Mouse (Mus musculus) stomach, embryonic 16.5 days (tissue): ENCODE data around the gene Med27. TPM values are rescaled to one million over a fixed set of nuclear protein-coding genes. Genes with fewer than 3 reads are reported as not detected.
A peak's percentile ranks its signal among the peaks of the same experiment; 100 is the strongest.

Experiments used
- ATAC-seq: fragments of 200-750 bp; cut with Nextera tagmentation; 2 replicates; pipeline ENCODE4 v1.8.0; 2017; ENCODE audit warnings: moderate number of reproducible peaks, moderate TSS enrichment; ENCODE audit not compliant: insufficient read depth, low FRiP score
- H3K27ac ChIP-seq: fragments of 300-500 bp; sonication (generic); 2 replicates; pipeline ENCODE4 v1.5.1; 2014; ENCODE audit warnings: low read length
- H3K27me3 ChIP-seq: fragments of 300-500 bp; sonication (generic); 2 replicates; pipeline ENCODE4 v1.6.1; 2014; ENCODE audit warnings: low read length, control low read depth, mixed read lengths; ENCODE audit not compliant: control insufficient read depth, insufficient read depth
- H3K36me3 ChIP-seq: fragments of 300-500 bp; sonication (generic); 2 replicates; pipeline ENCODE4 v1.6.1; 2014; ENCODE audit warnings: low read length; ENCODE audit not compliant: control insufficient read depth, insufficient read depth
- H3K4me1 ChIP-seq: fragments of 300-500 bp; sonication (generic); 2 replicates; pipeline ENCODE4 v1.6.1; 2014; ENCODE audit warnings: low read length, control low read depth, mixed read lengths; ENCODE audit not compliant: control insufficient read depth, insufficient read depth
- H3K4me2 ChIP-seq: fragments of 300-500 bp; sonication (generic); 2 replicates; pipeline ENCODE4 v1.6.1; 2014; ENCODE audit warnings: low read depth, low read length, mixed read lengths
- H3K4me3 ChIP-seq: fragments of 300-500 bp; sonication (generic); replicated peaks from 2 replicates; pipeline ENCODE4 v1.5.1; 2014; ENCODE audit warnings: mild to moderate bottlenecking, low read length
- H3K9ac ChIP-seq: fragments of 300-500 bp; sonication (generic); 2 replicates; pipeline ENCODE4 v1.6.1; 2014; ENCODE audit warnings: low read length
- H3K9me3 ChIP-seq: fragments of 300-500 bp; sonication (generic); replicated peaks from 2 replicates; pipeline ENCODE4 v1.6.1; 2016; ENCODE audit warnings: low read length, control low read depth; ENCODE audit not compliant: control insufficient read depth
- WGBS: fragments of 180-500 bp; shearing (Covaris S2); extraction: QIAGEN DNeasy Blood & Tissue Kit; methylation state at CpG from one replicate; pipeline ENCODE4 v1.1.7; 2014; 5-methylcytosine and 5-hydroxymethylcytosine counted together
- polyA plus RNA-seq: library from polyadenylated mRNA; unstranded; fragments of >200 nt; fragmentation: Nextera tagmentation; extraction: Ambion mirVana; gene quantifications from 2 replicates; pipeline ENCODE4 v1.2.1, GENCODE M21; 2015

The Med27 gene
- polyA plus RNA-seq, 1 experiment from 2014 or later, result 37.0 TPM

- Histone ChIP-seq H3K27me3 (no peaks in the 10 kb centered on the region), H3K4me3 (no peak overlapping the region), H3K4me1 (peaks cover 20% of the 10 kb centered on the region), H3K4me2 (no peak overlapping the region), H3K9ac (no peak overlapping the region), H3K36me3 (no peaks in the 10 kb centered on the region), H3K9me3 (no peaks in the 10 kb centered on the region), H3K27ac (no peak overlapping the region)
- 65% methylated on average over 6 of the region's 6 CpGs for WGBS
- ATAC-seq, result no peak
Measured at GRCm38 (mm10) chr2:29418498-29418897, 71.9 kb downstream of the Med27 start.

- no peak for ATAC-seq
- H3K36me3 ChIP-seq, result no peaks in the 10 kb centered on the region
- 42% methylated on average over 5 of the region's 5 CpGs for WGBS
- H3K4me1 ChIP-seq, result peaks cover 16% of the 10 kb centered on the region
- no peaks in the 10 kb centered on the region for H3K9me3 ChIP-seq
- H3K27ac ChIP-seq, result no peak overlapping the region
- no peaks in the 10 kb centered on the region for H3K27me3 ChIP-seq
- H3K9ac ChIP-seq, result no peak overlapping the region
- no peak overlapping the region for H3K4me3 ChIP-seq
- H3K4me2 ChIP-seq, result no peak overlapping the region
Measured at GRCm38 (mm10) chr2:29419434-29419833, 72.8 kb downstream of the Med27 start.

- H3K9ac ChIP-seq, result no peak overlapping the region
- H3K36me3 ChIP-seq, result no peaks in the 10 kb centered on the region
- WGBS, result 65% methylated on average over 5 of the region's 5 CpGs
- no peak overlapping the region for H3K27ac ChIP-seq
- H3K9me3 ChIP-seq, result no peaks in the 10 kb centered on the region
- no peak overlapping the region for H3K4me3 ChIP-seq
- H3K4me1 ChIP-seq, result peaks cover 16% of the 10 kb centered on the region
- H3K4me2 ChIP-seq, result no peak overlapping the region
- H3K27me3 ChIP-seq, result no peaks in the 10 kb centered on the region
- no peak for ATAC-seq
Measured at GRCm38 (mm10) chr2:29419946-29420345, 73.3 kb downstream of the Med27 start.

- Histone ChIP-seq H3K27me3 (no peaks in the 10 kb centered on the region), H3K4me1 (peaks cover 16% of the 10 kb centered on the region), H3K9me3 (no peaks in the 10 kb centered on the region), H3K9ac (no peak overlapping the region), H3K4me3 (no peak overlapping the region), H3K36me3 (no peaks in the 10 kb centered on the region), H3K4me2 (no peak overlapping the region), H3K27ac (peak overlapping the region; percentile 51)
- 48% methylated on average over 10 of the region's 10 CpGs for WGBS
- 0 out of 2 replicates have a peak, but pooled peaks have one; percentile 25 for ATAC-seq
Measured at GRCm38 (mm10) chr2:29422126-29422840, 75.7 kb downstream of the Med27 start.

- Histone ChIP-seq H3K4me3 (no peak overlapping the region), H3K27ac (0 out of 2 replicates have a peak overlapping the region, but pooled peaks have one; percentile 51), H3K27me3 (no peaks in the 10 kb centered on the region), H3K4me1 (peaks cover 16% of the 10 kb centered on the region), H3K9me3 (no peaks in the 10 kb centered on the region), H3K4me2 (no peak overlapping the region), H3K9ac (no peak overlapping the region), H3K36me3 (no peaks in the 10 kb centered on the region)
- WGBS, result 64% methylated on average over 3 of the region's 3 CpGs
- ATAC-seq, result no peak
Measured at GRCm38 (mm10) chr2:29423059-29423458, 76.4 kb downstream of the Med27 start.

GRCm38 (mm10) chr2:29425386-29425785, 78.8 kb downstream of the Med27 start:
- 84% methylated on average over 2 of the region's 2 CpGs for WGBS
- Histone ChIP-seq H3K4me3 (no peak overlapping the region), H3K36me3 (no peaks in the 10 kb centered on the region), H3K9me3 (no peaks in the 10 kb centered on the region), H3K9ac (no peak overlapping the region), H3K4me2 (no peak overlapping the region), H3K27me3 (no peaks in the 10 kb centered on the region), H3K27ac (no peak overlapping the region), H3K4me1 (peaks cover 12% of the 10 kb centered on the region)
- ATAC-seq, result no peak

- no peak overlapping the region for H3K4me2 ChIP-seq
- no peaks in the 10 kb centered on the region for H3K36me3 ChIP-seq
- H3K4me1 ChIP-seq, result peaks cover 12% of the 10 kb centered on the region
- H3K27me3 ChIP-seq, result no peaks in the 10 kb centered on the region
- no peak overlapping the region for H3K9ac ChIP-seq
- WGBS, result 52% methylated on average over 3 of the region's 3 CpGs
- no peak overlapping the region for H3K27ac ChIP-seq
- no peak for ATAC-seq
- no peak overlapping the region for H3K4me3 ChIP-seq
- no peaks in the 10 kb centered on the region for H3K9me3 ChIP-seq
Measured at GRCm38 (mm10) chr2:29426684-29427083, 80.1 kb downstream of the Med27 start.

GRCm38 (mm10) chr2:29432565-29432964, 85.9 kb downstream of the Med27 start:
- Histone ChIP-seq H3K27ac (no peak overlapping the region), H3K27me3 (no peaks in the 10 kb centered on the region), H3K36me3 (no peaks in the 10 kb centered on the region), H3K4me2 (no peak overlapping the region), H3K9me3 (no peaks in the 10 kb centered on the region), H3K4me3 (no peak overlapping the region), H3K4me1 (peaks cover 8% of the 10 kb centered on the region; the same call in 1 of the 2 replicates), H3K9ac (no peak overlapping the region)
- WGBS, result 76% methylated on average over 5 of the region's 5 CpGs
- ATAC-seq, result no peak

- H3K4me3 ChIP-seq, result no peak overlapping the region
- H3K4me1 ChIP-seq, result peaks cover 16% of the 10 kb centered on the region; the same call in 1 of the 2 replicates
- H3K36me3 ChIP-seq, result no peaks in the 10 kb centered on the region
- H3K9me3 ChIP-seq, result no peaks in the 10 kb centered on the region
- no peak for ATAC-seq
- no peak overlapping the region for H3K27ac ChIP-seq
- no peaks in the 10 kb centered on the region for H3K27me3 ChIP-seq
- H3K4me2 ChIP-seq, result no peak overlapping the region
- no peak overlapping the region for H3K9ac ChIP-seq
- 88% methylated on average over 6 of the region's 6 CpGs for WGBS
Measured at GRCm38 (mm10) chr2:29436376-29436775, 89.8 kb downstream of the Med27 start.
